Mouse (Mus musculus) gastrocnemius, adult 18-20 months (tissue): ENCODE results near the gene Gm16867. TPM values are rescaled to one million over a fixed set of nuclear protein-coding genes. Genes with fewer than 3 reads are reported as not detected.
"Not testable (repeated sequence)": the region's sequence is repeated elsewhere in the genome, so short reads cannot be mapped to it uniquely, and the experiment has no call there.

ENCODE experiments used
- DNase-seq: peaks from one replicate; pipeline ENCODE4 v3.0.0; 2021; ENCODE audit warnings: low spot score
- long read RNA-seq, 2 experiments: library from polyadenylated mRNA; stranded (forward); transcript quantifications; one replicate each; pipeline ENCODE4 v2.0.0; 2021
- total RNA-seq, 2 experiments: library from RNA; stranded (reverse); gene quantifications; 2 replicates each; pipeline ENCODE4 v1.2.3; 2021

Gene Gm16867
- 1 to 10 TPM; 1.3 to 2.6 TPM for total RNA-seq
- long read RNA-seq, experiment 1, partial matches to known transcripts, result 0 of 3 reads
- long read RNA-seq, experiment 1, other reads (novel, unspliced or antisense), result 1 of 3 reads
- long read RNA-seq, experiment 2, partial matches to known transcripts, result 0 of 2 reads
- long read RNA-seq, experiment 2, other reads (novel, unspliced or antisense), result 1 of 2 reads

DNA sequence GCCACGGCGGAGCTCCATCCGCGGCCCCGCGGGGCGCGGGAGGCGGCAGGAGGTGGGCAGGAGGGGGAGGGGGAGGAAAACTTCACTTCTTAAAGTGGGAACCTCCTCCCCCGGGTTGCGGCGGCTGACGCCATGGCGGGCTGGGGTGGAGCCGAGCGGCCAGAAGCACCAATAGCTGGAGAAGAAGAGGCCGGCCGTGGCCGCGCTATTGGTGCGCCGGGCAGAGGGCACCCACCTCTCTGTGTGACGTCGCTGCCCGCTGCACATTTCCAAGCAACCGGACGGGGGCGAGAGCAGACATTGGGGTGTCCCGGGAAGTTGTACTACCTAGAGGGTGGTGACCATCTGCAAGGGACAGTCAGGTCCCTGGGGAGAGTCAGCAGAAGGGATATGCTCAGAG is at the start of gene Gm16867:
Gene Gm16867 (minus strand): TSS at position 189 of the 400 bp plus-strand sequence.
- not testable (repeated sequence) for DNase-seq

DNA sequence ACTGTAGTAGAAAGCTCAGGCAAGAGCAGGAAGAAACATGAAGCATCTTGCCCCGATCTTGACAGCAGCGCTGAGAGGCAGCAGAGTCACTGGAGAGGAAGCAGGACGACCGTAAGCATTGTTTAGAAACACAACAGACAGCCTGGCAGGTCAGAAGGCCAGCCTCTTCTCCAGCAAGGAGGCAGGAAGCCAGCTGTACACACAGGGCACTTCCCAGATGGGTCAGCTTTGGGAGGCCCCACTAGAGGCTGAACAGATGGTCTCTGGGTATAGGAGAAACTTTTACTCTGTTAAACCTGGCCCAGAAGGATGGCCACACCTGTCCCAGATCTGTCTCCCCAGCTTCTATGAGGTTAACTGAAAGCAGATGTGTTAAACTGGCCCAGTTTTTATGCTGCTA is 44.1 kb upstream of the Gm16867 start:
- DNase-seq, result not testable (repeated sequence)

- DNase-seq, result not testable (repeated sequence)
Measured at GRCm38 (mm10) chr14:69545052-69545451, 41.9 kb upstream of the Gm16867 start.

GRCm38 (mm10) chr14:69544033-69544432 is 40.9 kb upstream of the Gm16867 start:
- not testable (repeated sequence) for DNase-seq

DNA sequence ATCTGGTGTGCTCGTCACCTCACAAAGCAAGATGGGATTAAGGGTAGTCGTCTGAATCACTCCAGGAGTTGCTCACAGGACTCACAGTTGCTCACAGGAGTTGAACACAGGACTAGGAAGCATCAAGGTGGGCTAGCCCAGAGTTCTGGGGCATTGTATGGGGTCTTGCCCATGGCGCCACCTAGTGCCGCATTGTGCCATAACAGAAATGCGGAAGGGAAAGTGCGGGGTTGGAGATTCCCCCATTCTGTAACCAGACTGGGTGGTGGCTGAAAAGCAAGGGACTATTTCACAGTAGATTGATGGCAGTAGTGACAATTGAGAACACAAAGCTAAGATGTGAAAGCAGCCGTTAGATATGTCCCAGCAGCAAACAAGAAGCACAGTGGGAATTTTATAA is 39.5 kb upstream of the Gm16867 start:
- not testable (repeated sequence) for DNase-seq

GRCm38 (mm10) chr14:69540113-69540512 is 37.0 kb upstream of the Gm16867 start:
- DNase-seq, result not testable (repeated sequence)

DNA sequence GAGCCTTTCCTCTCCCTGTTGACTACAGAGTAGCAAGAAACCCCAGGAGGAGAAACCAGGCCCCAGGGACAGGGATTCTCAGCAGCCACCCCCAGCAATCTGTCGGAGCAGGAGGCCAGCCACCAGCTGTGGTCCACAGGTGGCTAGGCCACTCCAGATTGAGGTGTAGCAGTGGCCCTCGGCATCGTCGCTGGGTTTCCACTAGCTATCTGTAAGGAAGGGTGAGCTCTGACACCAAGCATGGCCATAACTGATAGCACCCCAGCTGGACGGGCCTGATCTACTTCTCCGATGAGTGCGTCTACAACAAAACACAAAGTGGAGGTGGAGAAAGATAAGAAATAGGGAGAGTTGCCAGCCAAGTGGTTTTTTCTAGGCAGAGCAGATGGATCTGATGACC is 33.4 kb upstream of the Gm16867 start:
- DNase-seq, result not testable (repeated sequence)

DNA sequence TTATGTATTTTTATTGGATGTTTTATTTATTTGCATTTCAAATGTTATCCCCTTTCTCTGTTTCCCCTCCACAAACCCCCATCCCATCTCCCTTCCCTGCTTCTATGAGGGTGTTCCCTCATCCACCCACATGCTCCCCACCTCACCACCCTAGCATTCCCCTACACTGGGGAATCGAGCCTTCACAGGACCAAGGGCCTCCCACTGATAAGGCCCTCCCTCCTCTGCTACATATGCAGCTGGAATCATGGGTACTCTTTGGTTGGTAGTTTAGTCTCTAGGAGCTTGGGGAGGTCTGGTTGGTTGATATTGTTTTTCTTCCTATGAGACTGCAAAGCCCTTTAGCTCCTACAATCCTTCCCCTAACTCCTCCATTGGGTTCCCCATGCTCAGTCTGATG is 23.0 kb upstream of the Gm16867 start:
- not testable (repeated sequence) for DNase-seq

GRCm38 (mm10) chr14:69523001-69523400 is 19.8 kb upstream of the Gm16867 start:
- DNase-seq, result not testable (repeated sequence)

DNA sequence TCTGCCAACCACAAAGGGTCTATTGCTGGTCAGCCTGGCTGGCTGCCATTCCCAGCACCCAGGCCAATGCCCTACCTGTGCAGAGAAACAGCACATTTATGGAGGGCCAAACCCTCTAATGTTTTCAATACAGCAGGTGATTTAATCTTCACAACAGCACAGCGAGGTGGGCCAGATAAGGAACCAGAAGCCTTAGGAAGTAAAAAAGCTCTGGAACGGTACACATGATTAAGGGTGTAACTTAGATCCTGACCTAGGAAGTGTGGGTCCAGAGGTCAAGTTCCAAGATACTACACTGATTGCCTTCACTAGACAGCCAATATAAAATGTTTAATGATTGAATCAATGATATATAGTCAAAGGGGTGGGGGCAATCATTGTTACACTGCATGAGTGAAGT is 17.6 kb upstream of the Gm16867 start:
- not testable (repeated sequence) for DNase-seq

GRCm38 (mm10) chr14:69512449-69512848 is 9.3 kb upstream of the Gm16867 start, which contains the start of gene Gm27179:
Gene Gm27179, minus strand, starts transcription at chr14:69512549.
- not testable (repeated sequence) for DNase-seq

- DNase-seq, result not testable (repeated sequence)
Measured at GRCm38 (mm10) chr14:69507000-69507399, 3.8 kb upstream of the Gm16867 start.

DNA sequence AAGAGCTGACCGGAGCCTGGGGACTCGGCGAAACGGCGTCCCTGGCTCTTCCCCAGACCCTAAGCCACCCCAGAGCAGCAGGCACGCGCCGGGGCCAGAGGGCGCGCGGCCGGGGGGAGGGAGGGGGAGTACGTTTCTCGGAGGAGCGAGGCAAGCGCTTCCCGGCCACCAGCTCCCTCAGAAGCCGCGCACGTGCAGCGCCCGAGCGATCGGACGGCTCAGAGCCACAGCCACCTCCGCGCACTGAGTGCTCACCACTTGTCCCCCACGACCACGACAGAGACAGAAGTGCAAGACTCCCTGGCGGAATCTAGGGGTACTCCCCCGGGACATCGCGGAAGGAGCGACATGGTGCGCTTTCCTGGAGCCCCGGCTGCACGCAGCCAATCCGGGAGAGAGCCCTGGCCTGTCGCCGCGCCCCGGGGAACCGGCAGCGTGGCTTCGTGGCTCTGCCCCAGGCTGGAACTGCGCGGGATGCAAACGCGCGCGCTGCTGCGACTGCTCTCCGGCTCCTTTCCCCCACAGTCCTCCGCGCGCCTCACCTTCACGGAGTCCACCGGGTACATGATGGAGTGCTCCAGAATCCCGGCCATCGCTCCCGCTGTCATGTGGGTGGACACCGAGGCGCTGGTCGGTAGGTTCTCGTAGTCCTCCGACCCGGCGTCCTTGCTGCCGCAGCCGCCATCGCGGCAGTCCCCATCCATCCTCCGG is 567 bp downstream of the Gm16867 start:
- DNase-seq, result not testable (repeated sequence)

DNA sequence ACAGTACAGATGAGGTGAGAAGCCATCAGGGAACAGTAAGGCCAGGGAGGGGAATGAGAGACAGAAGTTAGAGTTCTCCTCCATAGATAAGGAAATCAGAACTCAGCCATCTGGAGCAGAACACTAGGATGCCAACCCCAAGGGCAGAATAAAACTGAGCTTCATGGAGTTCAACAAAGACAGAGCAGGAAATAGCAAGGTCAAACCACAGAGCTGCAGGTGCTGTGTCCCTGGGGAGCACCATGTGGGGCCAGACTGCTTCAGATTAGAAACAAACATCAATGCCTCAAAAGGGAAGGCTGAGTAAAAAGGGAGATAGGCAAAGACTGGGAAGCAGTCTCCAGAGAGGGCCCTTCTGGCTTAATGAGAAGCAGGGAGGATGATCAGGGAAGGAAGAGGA is 6.9 kb downstream of the Gm16867 start:
- DNase-seq, result not testable (repeated sequence)

- not testable (repeated sequence) for DNase-seq
Measured at GRCm38 (mm10) chr14:69494946-69495345, 8.2 kb downstream of the Gm16867 start.

DNA sequence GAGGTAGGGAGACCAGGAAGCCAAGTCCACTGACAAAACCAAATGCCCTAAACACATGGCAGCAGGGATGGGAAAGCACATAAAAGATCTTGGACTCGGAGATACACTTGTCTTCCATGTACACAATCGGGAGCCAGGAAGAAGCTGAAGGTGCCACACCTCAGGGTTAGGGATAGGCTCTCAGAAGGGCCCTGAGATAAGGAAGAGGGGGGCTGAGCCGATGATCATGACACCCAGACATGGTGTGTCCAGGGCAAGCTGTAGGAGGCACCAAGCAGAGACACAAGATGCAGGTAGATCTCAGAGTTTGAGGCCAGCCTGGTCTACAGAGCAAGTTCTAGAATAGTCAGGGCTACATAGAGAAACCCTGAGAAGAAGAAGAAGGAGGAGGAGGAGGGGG is 8.6 kb downstream of the Gm16867 start:
- DNase-seq, result not testable (repeated sequence)

DNA sequence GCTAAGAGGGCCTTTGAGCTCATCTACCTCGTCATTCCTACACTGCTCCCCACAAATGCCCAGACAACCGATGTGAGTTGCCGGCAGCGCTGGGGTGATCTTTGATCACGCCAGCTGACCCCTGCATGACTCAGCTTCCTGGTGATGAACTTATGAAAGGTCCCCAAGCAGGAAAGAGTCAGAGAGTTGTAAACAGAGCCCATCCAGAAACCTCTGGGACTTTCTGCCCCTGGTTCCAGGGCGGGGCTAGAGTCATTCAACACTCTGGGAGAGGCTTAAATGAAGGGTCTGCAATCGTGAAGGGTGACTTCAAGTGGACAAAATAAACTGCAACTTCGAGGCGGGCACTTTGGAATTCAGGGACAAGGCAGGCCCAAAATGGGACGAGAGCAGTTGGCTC is 15.2 kb downstream of the Gm16867 start:
- not testable (repeated sequence) for DNase-seq

- DNase-seq, result not testable (repeated sequence)
Measured at GRCm38 (mm10) chr14:69485466-69486135, 17.6 kb downstream of the Gm16867 start.

DNA sequence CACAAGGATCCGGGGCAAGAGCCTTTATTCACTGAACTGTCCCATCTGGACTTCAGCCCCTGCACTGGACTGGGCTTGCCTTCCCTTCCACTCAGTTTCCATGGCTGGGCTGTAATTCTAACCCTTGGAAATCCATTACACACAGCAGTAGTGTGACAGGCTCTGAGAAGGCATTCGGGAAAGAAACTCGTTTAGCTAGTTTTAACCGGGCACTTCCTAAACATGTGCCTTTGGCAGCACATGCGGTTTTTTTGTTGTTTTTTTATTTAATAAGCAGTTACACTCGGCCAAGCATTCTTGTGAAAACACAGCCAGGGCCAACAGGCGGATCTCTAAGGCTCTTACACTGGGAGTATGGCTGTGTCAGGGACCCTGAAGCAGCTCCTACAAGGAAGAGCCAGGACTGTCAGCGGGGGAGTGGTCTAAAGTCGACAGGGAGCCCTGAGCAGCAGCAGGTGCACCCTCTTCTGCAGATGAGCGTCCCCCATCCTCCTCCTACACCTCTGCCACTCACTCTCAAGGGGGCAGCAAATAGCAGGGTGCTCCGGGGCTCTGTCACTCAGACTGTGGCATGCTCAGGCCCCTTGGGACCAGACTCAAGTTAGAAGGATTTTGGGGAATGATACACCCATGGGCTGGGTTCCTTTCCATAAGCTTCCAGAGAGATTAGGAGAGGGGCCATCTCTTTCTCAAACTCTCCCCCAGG is 29.1 kb downstream of the Gm16867 start:
- DNase-seq, result not testable (repeated sequence)

DNA sequence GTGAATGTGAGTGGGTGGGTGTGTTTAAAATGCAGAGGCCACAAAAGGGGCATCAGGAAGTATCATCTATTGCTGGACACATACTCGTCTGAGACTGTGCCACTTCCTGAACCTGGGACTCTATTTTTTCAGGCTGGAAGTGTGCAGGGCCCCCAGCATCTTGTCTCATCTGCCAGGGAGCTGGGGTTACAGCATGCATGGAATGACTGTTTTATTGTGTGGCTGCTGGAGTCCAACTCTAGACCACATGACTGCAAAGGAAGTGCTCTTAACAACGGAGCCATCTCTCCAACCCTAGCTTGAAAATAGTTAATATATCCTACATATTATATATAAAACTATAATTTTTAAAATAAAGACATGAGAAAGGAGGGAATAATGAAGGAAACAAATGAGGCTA is 29.8 kb downstream of the Gm16867 start:
- not testable (repeated sequence) for DNase-seq

DNA sequence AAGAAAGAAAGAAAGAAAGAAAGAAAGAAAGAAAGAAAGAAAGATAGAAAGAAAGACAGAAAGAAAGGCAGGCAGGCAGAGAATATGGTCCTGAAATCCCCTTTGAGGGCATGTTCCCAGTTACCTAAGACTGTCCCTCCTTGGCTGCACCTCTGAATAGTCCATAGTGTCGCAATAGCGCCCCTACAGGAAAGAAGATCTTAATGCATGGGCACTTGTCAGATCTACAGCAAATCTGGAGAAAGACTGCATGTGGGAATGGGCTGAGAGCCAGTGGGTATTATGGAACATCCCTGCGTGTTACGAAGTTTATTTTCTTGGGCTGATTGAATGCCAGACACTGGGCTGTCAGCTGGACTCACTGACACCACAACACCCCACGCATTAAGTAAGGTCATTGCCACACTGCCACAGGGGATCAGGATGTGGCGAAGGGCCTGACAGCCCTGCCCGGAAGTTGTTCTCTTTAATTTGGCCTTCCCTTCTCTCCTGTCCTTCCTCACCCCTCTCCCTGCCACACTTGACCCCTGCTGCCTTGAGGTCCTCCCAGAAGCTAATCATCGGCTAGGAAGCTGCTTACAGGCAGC is 32.9 kb downstream of the Gm16867 start:
- DNase-seq, result not testable (repeated sequence)
